Mouse (Mus musculus): ENCODE measurements around the gene 2810004N23Rik. TPM values are rescaled to one million over a fixed set of nuclear protein-coding genes. Genes with fewer than 3 reads are reported as not detected.

The 2810004N23Rik gene
- polyA plus RNA-seq, 1 experiment = 13.6 TPM

- H3K4me3 ChIP-seq (ENCODE audit: insufficient read depth, low read depth, low read length) = no peak overlapping the region
- H3K27ac ChIP-seq (ENCODE audit: insufficient read depth, low read depth, low read length) = no peak overlapping the region
- H3K4me1 ChIP-seq (ENCODE audit: control insufficient read depth, insufficient read depth, low read length) = no peaks in the 10 kb centered on the region; the same call in 1 of the 2 replicates
- TF ChIP-seq CTCF (conservative IDR thresholded peaks at IDR 0.05; ENCODE audit: insufficient read depth, insufficient read length, low read depth, low read length) (no peak), POLR2A (IDR thresholded peaks at IDR 0.05; ENCODE audit: low read depth, low read length) (no peak)
- no peaks in the 10 kb centered on the region for H3K36me3 ChIP-seq (ENCODE audit: control insufficient read depth, insufficient read depth, low read length)
- DNase-seq = peak; percentile 51
- no peaks in the 10 kb centered on the region for H3K27me3 ChIP-seq (replicated peaks; ENCODE audit: control insufficient read depth, insufficient read depth, low read length)
- 61% methylated on average over 12 of the region's 12 CpGs for WGBS
Observed at GRCm38 (mm10) chr8:124803824-124804702, 58.9 kb downstream of the 2810004N23Rik start.

- TF ChIP-seq CTCF (conservative IDR thresholded peaks at IDR 0.05; ENCODE audit: insufficient read depth, insufficient read length, low read depth, low read length) (no peak), POLR2A (IDR thresholded peaks at IDR 0.05; ENCODE audit: low read depth, low read length) (no peak)
- H3K36me3 ChIP-seq (ENCODE audit: control insufficient read depth, insufficient read depth, low read length) = no peaks in the 10 kb centered on the region
- DNase-seq = no peak
- no peaks in the 10 kb centered on the region; the same call in 1 of the 2 replicates for H3K4me1 ChIP-seq (ENCODE audit: control insufficient read depth, insufficient read depth, low read length)
- 53% methylated on average over 11 of the region's 11 CpGs for WGBS
- no peak overlapping the region for H3K27ac ChIP-seq (ENCODE audit: insufficient read depth, low read depth, low read length)
- H3K27me3 ChIP-seq (replicated peaks; ENCODE audit: control insufficient read depth, insufficient read depth, low read length) = no peaks in the 10 kb centered on the region
- H3K4me3 ChIP-seq (ENCODE audit: insufficient read depth, low read depth, low read length) = no peak overlapping the region
Observed at GRCm38 (mm10) chr8:124800542-124800941, 62.4 kb downstream of the 2810004N23Rik start.

GRCm38 (mm10) chr8:124795781-124796488 lies 67.0 kb downstream of the 2810004N23Rik start:
- H3K36me3 ChIP-seq (ENCODE audit: control insufficient read depth, insufficient read depth, low read length) = no peaks in the 10 kb centered on the region
- TF ChIP-seq POLR2A (IDR thresholded peaks at IDR 0.05; ENCODE audit: low read depth, low read length) = no peak
- TF ChIP-seq CTCF (conservative IDR thresholded peaks at IDR 0.05; ENCODE audit: insufficient read depth, insufficient read length, low read depth, low read length) = no peak
- DNase-seq = peak; percentile 71
- H3K4me3 ChIP-seq (ENCODE audit: insufficient read depth, low read depth, low read length) = no peak overlapping the region
- H3K27ac ChIP-seq (ENCODE audit: insufficient read depth, low read depth, low read length) = no peak overlapping the region
- H3K27me3 ChIP-seq (replicated peaks; ENCODE audit: control insufficient read depth, insufficient read depth, low read length) = no peaks in the 10 kb centered on the region
- 0 out of 2 replicates have a peak, but pooled peaks cover 5% of the 10 kb centered on the region for H3K4me1 ChIP-seq (ENCODE audit: control insufficient read depth, insufficient read depth, low read length)
- 61% methylated on average over 8 of the region's 8 CpGs for WGBS

- H3K4me1 ChIP-seq (ENCODE audit: control insufficient read depth, insufficient read depth, low read length) = 0 out of 2 replicates have a peak, but pooled peaks cover 5% of the 10 kb centered on the region
- DNase-seq = peak; percentile 39
- H3K27ac ChIP-seq (ENCODE audit: insufficient read depth, low read depth, low read length) = no peak overlapping the region
- no peaks in the 10 kb centered on the region for H3K36me3 ChIP-seq (ENCODE audit: control insufficient read depth, insufficient read depth, low read length)
- H3K4me3 ChIP-seq (ENCODE audit: insufficient read depth, low read depth, low read length) = no peak overlapping the region
- no peak for TF ChIP-seq POLR2A (IDR thresholded peaks at IDR 0.05; ENCODE audit: low read depth, low read length)
- no peak for TF ChIP-seq CTCF (conservative IDR thresholded peaks at IDR 0.05; ENCODE audit: insufficient read depth, insufficient read length, low read depth, low read length)
- no peaks in the 10 kb centered on the region for H3K27me3 ChIP-seq (replicated peaks; ENCODE audit: control insufficient read depth, insufficient read depth, low read length)
- WGBS = 2% methylated on average over 25 of the region's 25 CpGs
Observed at GRCm38 (mm10) chr8:124794486-124794780, 68.5 kb downstream of the 2810004N23Rik start.

- TF ChIP-seq CTCF (conservative IDR thresholded peaks at IDR 0.05; ENCODE audit: insufficient read depth, insufficient read length, low read depth, low read length) (no peak), POLR2A (IDR thresholded peaks at IDR 0.05; ENCODE audit: low read depth, low read length) (no peak)
- H3K36me3 ChIP-seq (ENCODE audit: control insufficient read depth, insufficient read depth, low read length) = no peaks in the 10 kb centered on the region
- H3K27ac ChIP-seq (ENCODE audit: insufficient read depth, low read depth, low read length) = no peak overlapping the region
- no peak for DNase-seq
- no peak overlapping the region for H3K4me3 ChIP-seq (ENCODE audit: insufficient read depth, low read depth, low read length)
- 2% methylated on average over 81 of the region's 81 CpGs for WGBS
- 0 out of 2 replicates have a peak, but pooled peaks cover 5% of the 10 kb centered on the region for H3K4me1 ChIP-seq (ENCODE audit: control insufficient read depth, insufficient read depth, low read length)
- no peaks in the 10 kb centered on the region for H3K27me3 ChIP-seq (replicated peaks; ENCODE audit: control insufficient read depth, insufficient read depth, low read length)
Observed at GRCm38 (mm10) chr8:124793661-124794485, 69.0 kb downstream of the 2810004N23Rik start.

GRCm38 (mm10) chr8:124793172-124793651 lies 69.7 kb downstream of the 2810004N23Rik start:
- no peak overlapping the region for H3K4me3 ChIP-seq (ENCODE audit: insufficient read depth, low read depth, low read length)
- TF ChIP-seq CTCF (conservative IDR thresholded peaks at IDR 0.05; ENCODE audit: insufficient read depth, insufficient read length, low read depth, low read length) (no peak), POLR2A (IDR thresholded peaks at IDR 0.05; ENCODE audit: low read depth, low read length) (no peak)
- under 1% methylated on average over 48 of the region's 51 CpGs for WGBS
- H3K36me3 ChIP-seq (ENCODE audit: control insufficient read depth, insufficient read depth, low read length) = no peaks in the 10 kb centered on the region
- H3K4me1 ChIP-seq (ENCODE audit: control insufficient read depth, insufficient read depth, low read length) = 0 out of 2 replicates have a peak, but pooled peaks cover 5% of the 10 kb centered on the region
- DNase-seq = peak; percentile 91
- no peak overlapping the region for H3K27ac ChIP-seq (ENCODE audit: insufficient read depth, low read depth, low read length)
- no peaks in the 10 kb centered on the region for H3K27me3 ChIP-seq (replicated peaks; ENCODE audit: control insufficient read depth, insufficient read depth, low read length)
